ENCODE assay signal across 8 mouse cellular contexts in the genomic region with DNA sequence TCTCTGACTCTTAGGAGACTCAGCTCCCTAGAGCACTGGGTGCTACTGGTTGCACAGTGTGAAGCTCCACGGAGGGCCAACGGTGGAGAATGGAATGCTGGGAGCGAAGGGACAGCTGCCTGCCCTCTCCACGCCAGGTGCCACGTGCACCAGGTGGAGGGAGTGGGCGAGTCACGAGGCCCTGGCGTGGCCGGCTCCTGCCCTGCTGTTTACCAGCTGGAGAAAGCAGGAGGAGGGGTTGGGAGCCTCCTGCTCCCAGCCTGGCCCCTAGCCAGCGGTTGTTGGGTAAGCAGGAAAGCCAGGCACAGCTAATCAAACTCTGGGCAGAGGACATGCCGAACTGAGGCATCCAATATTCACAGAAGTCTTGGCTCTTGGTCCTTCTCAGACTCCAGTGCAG. TPM values are rescaled to one million over a fixed set of nuclear protein-coding genes. Genes with fewer than 3 reads are reported as not detected.
DNase-seq lines count a peak whose midpoint lies in the region; ATAC-seq and TF ChIP-seq lines count a peak whose summit lies in the region.

No protein-coding gene starts in this region.

- H3K27ac ChIP-seq in cerebellum, adult 2 months (ENCODE audit: insufficient read depth, low read length): no peak overlapping the region
- H3K27ac ChIP-seq in hindbrain, postnatal 0 days: no peak overlapping the region; the same call in 1 of the 2 replicates
- no peak overlapping the region for H3K27ac ChIP-seq in limb, embryonic 12.5 days
- H3K27ac ChIP-seq in midbrain, embryonic 15.5 days: no peak overlapping the region

- TF ChIP-seq CTCF in cerebellum, adult 2 months (IDR thresholded peaks at IDR 0.05; ENCODE audit: borderline replicate concordance, insufficient read depth, low read depth, low read length): no peak
- no peak for TF ChIP-seq CTCF in hindbrain, postnatal 0 days (IDR thresholded peaks at IDR 0.05; ENCODE audit: low read depth)

- DNase-seq in R1 (ENCODE audit: low read depth, low spot score): peak; percentile 21
- peak; percentile 61 to 75 for DNase-seq in cerebellum, adult 2 months
- DNase-seq in gastrocnemius, postnatal 25 days: peak; percentile 85
- peak; percentile 88 for DNase-seq in hindbrain, postnatal 0 days (ENCODE audit: low spot score)
- peak; percentile 85 for DNase-seq in testis, postnatal 14 days (ENCODE audit: low spot score)
- DNase-seq in spleen, adult 18-20 months: no peak

- no peak overlapping the region for H3K4me3 ChIP-seq in cerebellum, adult 2 months (replicated peaks; ENCODE audit: insufficient read depth, low read depth, low read length)
- peak overlapping the region; percentile 16 for H3K4me3 ChIP-seq in hindbrain, postnatal 0 days (ENCODE audit: low read length)
- H3K4me3 ChIP-seq in limb, embryonic 12.5 days (replicated peaks): 0 out of 2 replicates have a peak overlapping the region, but pooled peaks have one; percentile 15
- H3K4me3 ChIP-seq in midbrain, embryonic 15.5 days: no peak overlapping the region

- no peaks in the 10 kb centered on the region for H3K27me3 ChIP-seq in cerebellum, adult 2 months (ENCODE audit: control insufficient read depth, insufficient read depth, low read length)
- H3K27me3 ChIP-seq in hindbrain, postnatal 0 days (ENCODE audit: insufficient read depth, low read length): no peaks in the 10 kb centered on the region
- H3K27me3 ChIP-seq in limb, embryonic 12.5 days: peaks cover 32% of the 10 kb centered on the region
- no peaks in the 10 kb centered on the region for H3K27me3 ChIP-seq in midbrain, embryonic 15.5 days (replicated peaks)

- 0 out of 2 replicates have a peak overlapping the region, but pooled peaks have one; percentile 21 for H3K9ac ChIP-seq in hindbrain, postnatal 0 days (replicated peaks; ENCODE audit: low read length)
- no peak overlapping the region for H3K9ac ChIP-seq in limb, embryonic 12.5 days (replicated peaks)
- H3K9ac ChIP-seq in midbrain, embryonic 15.5 days: no peak overlapping the region

- H3K9me3 ChIP-seq in hindbrain, postnatal 0 days (ENCODE audit: low read length): no peaks in the 10 kb centered on the region
- no peaks in the 10 kb centered on the region for H3K9me3 ChIP-seq in limb, embryonic 12.5 days
- no peaks in the 10 kb centered on the region for H3K9me3 ChIP-seq in midbrain, embryonic 15.5 days

- H3K4me1 ChIP-seq in cerebellum, adult 2 months (ENCODE audit: control insufficient read depth, insufficient read depth, low read length): peaks cover 24% of the 10 kb centered on the region
- H3K4me1 ChIP-seq in hindbrain, postnatal 0 days (ENCODE audit: insufficient read depth, low read length): peaks cover 12% of the 10 kb centered on the region; the same call in 1 of the 2 replicates
- peaks cover 25% of the 10 kb centered on the region for H3K4me1 ChIP-seq in limb, embryonic 12.5 days (replicated peaks)
- peaks cover 22% of the 10 kb centered on the region for H3K4me1 ChIP-seq in midbrain, embryonic 15.5 days

- no peaks in the 10 kb centered on the region for H3K36me3 ChIP-seq in hindbrain, postnatal 0 days (ENCODE audit: insufficient read depth, low read length)
- H3K36me3 ChIP-seq in limb, embryonic 12.5 days: no peaks in the 10 kb centered on the region
- H3K36me3 ChIP-seq in midbrain, embryonic 15.5 days (replicated peaks): no peaks in the 10 kb centered on the region

- H3K4me2 ChIP-seq in hindbrain, postnatal 0 days (ENCODE audit: low read depth, low read length): peak overlapping the region; percentile 43
- H3K4me2 ChIP-seq in limb, embryonic 12.5 days: peak overlapping the region; percentile 45
- peak overlapping the region; percentile 26 for H3K4me2 ChIP-seq in midbrain, embryonic 15.5 days

- peak; percentile 59 for ATAC-seq in hindbrain, postnatal 0 days
- ATAC-seq in limb, embryonic 12.5 days (ENCODE audit: insufficient number of reproducible peaks, insufficient read depth, low FRiP score, low TSS enrichment, low read depth): no peak
- peak; percentile 19; the same call in 1 of the 2 replicates for ATAC-seq in midbrain, embryonic 15.5 days (replicated peaks)

- no peak for TF ChIP-seq POLR2A in cerebellum, adult 2 months (IDR thresholded peaks at IDR 0.05; ENCODE audit: borderline replicate concordance, insufficient read depth, low read length)

- 2% methylated on average over 11 of the region's 11 CpGs for WGBS in cerebellum, adult 2 months
- 10% methylated on average over 11 of the region's 11 CpGs for WGBS in hindbrain, postnatal 0 days
- WGBS in limb, embryonic 12.5 days: 3% methylated on average over 11 of the region's 11 CpGs
- 1% methylated on average over 11 of the region's 11 CpGs for WGBS in midbrain, embryonic 15.5 days

RNA-seq across cellular contexts. Expression of a gene that starts 1.0 kb away (rescaled TPM):
- 20.4 and 20.9 TPM in 2 replicates for polyA plus RNA-seq in cerebellum, adult 2 months (2012; rRNA removed)
- total RNA-seq in gastrocnemius, postnatal 25 days (2021): 10 to 100 TPM; 43.8 to 52.8 TPM
- 1.5 TPM in 2 replicates for total RNA-seq in hindbrain, postnatal 0 days (2014; rRNA removed)
- polyA plus RNA-seq in hindbrain, postnatal 0 days (2015; fragmentation: Nextera tagmentation; extraction: Ambion mirVana): 0.45 and 0.79 TPM in 2 replicates
- 1.1 TPM in 2 replicates for polyA plus RNA-seq in limb, embryonic 12.5 days (2016; fragmentation: Nextera tagmentation; extraction: Ambion mirVana)
- 0.23 and 0.39 TPM in 2 replicates for polyA plus RNA-seq in midbrain, embryonic 15.5 days (2015; fragmentation: Nextera tagmentation; extraction: Ambion mirVana)

RNA-seq across cellular contexts. Expression of a gene that starts 9.4 kb away (rescaled TPM):
- polyA plus RNA-seq in cerebellum, adult 2 months (2012; rRNA removed): 3.5 and 3.7 TPM in 2 replicates
- total RNA-seq in gastrocnemius, postnatal 25 days (2021): not detected
- total RNA-seq in hindbrain, postnatal 0 days (2014; rRNA removed): 1.8 and 2.6 TPM in 2 replicates
- 1.3 and 2.2 TPM in 2 replicates for polyA plus RNA-seq in hindbrain, postnatal 0 days (2015; fragmentation: Nextera tagmentation; extraction: Ambion mirVana)
- 2.0 and 2.1 TPM in 2 replicates for polyA plus RNA-seq in limb, embryonic 12.5 days (2016; fragmentation: Nextera tagmentation; extraction: Ambion mirVana)
- 2.8 and 3.2 TPM in 2 replicates for polyA plus RNA-seq in midbrain, embryonic 15.5 days (2015; fragmentation: Nextera tagmentation; extraction: Ambion mirVana)

RNA-seq across cellular contexts. Expression of a gene that starts 26.7 kb away (rescaled TPM):
- polyA plus RNA-seq in cerebellum, adult 2 months (2012; rRNA removed): 6.5 and 6.6 TPM in 2 replicates
- total RNA-seq in gastrocnemius, postnatal 25 days (2021): under 1 TPM; 0.11 to 0.13 TPM
- total RNA-seq in hindbrain, postnatal 0 days (2014; rRNA removed): 3.7 and 3.9 TPM in 2 replicates
- polyA plus RNA-seq in hindbrain, postnatal 0 days (2015; fragmentation: Nextera tagmentation; extraction: Ambion mirVana): 2.1 and 2.5 TPM in 2 replicates
- polyA plus RNA-seq in limb, embryonic 12.5 days (2016; fragmentation: Nextera tagmentation; extraction: Ambion mirVana): 0.09 TPM in 1 of 2 replicates, not detected in the other
- 1.6 TPM in 2 replicates for polyA plus RNA-seq in midbrain, embryonic 15.5 days (2015; fragmentation: Nextera tagmentation; extraction: Ambion mirVana)

RNA-seq across cellular contexts. Expression of a gene that starts 29.7 kb away (rescaled TPM):
- polyA plus RNA-seq in cerebellum, adult 2 months (2012; rRNA removed): not detected in 2 replicates
- under 1 TPM in 1 of 2 experiments, not detected in 1; 0.28 TPM for total RNA-seq in gastrocnemius, postnatal 25 days (2021)
- not detected in 2 replicates for total RNA-seq in hindbrain, postnatal 0 days (2014; rRNA removed)
- polyA plus RNA-seq in hindbrain, postnatal 0 days (2015; fragmentation: Nextera tagmentation; extraction: Ambion mirVana): 0.11 TPM in 1 of 2 replicates, not detected in the other
- polyA plus RNA-seq in limb, embryonic 12.5 days (2016; fragmentation: Nextera tagmentation; extraction: Ambion mirVana): 0.28 TPM in 1 of 2 replicates, not detected in the other
- polyA plus RNA-seq in midbrain, embryonic 15.5 days (2015; fragmentation: Nextera tagmentation; extraction: Ambion mirVana): not detected in 2 replicates

RNA-seq across cellular contexts. Expression of a gene that starts 41.4 kb away (rescaled TPM):
- polyA plus RNA-seq in cerebellum, adult 2 months (2012; rRNA removed): 21.4 and 22.8 TPM in 2 replicates
- total RNA-seq in gastrocnemius, postnatal 25 days (2021): 1 to 10 TPM; 1.5 to 2.0 TPM
- 11.8 and 13.7 TPM in 2 replicates for total RNA-seq in hindbrain, postnatal 0 days (2014; rRNA removed)
- 46.8 and 48.6 TPM in 2 replicates for polyA plus RNA-seq in hindbrain, postnatal 0 days (2015; fragmentation: Nextera tagmentation; extraction: Ambion mirVana)
- polyA plus RNA-seq in limb, embryonic 12.5 days (2016; fragmentation: Nextera tagmentation; extraction: Ambion mirVana): 8.5 and 8.6 TPM in 2 replicates
- 47.8 and 53.2 TPM in 2 replicates for polyA plus RNA-seq in midbrain, embryonic 15.5 days (2015; fragmentation: Nextera tagmentation; extraction: Ambion mirVana)

Comparison
In these comparisons a context has a peak if more than half of its experiments do, and no peak if none do; other contexts are left out.
1. DNase-seq: peak in R1 (single experiment), cerebellum, adult 2 months (2 of 2), gastrocnemius, postnatal 25 days (single experiment), hindbrain, postnatal 0 days (single experiment) and testis, postnatal 14 days (single experiment); none in spleen, adult 18-20 months (0 of 2).
2. H3K4me3 ChIP-seq: peak in hindbrain, postnatal 0 days (single experiment) and limb, embryonic 12.5 days (single experiment); none in cerebellum, adult 2 months (single experiment) and midbrain, embryonic 15.5 days (single experiment).
3. RNA of a gene that starts 1.0 kb away (polyA plus RNA-seq): 20.4 to 20.9 TPM in cerebellum, adult 2 months; 1.1 TPM in limb, embryonic 12.5 days, 0.45 to 0.79 TPM in hindbrain, postnatal 0 days and 0.23 to 0.39 TPM in midbrain, embryonic 15.5 days; every median in the first group is over 10 times any median in the second.
4. Peak in every context shown above with its lines, with median percentiles within 50 percentile points of each other: H3K4me2 ChIP-seq.